Mouse (Mus musculus) ES-E14 (cell line): ENCODE measurements at regions not wholly inside any gene's neighbourhood (a gene's known extent, or its start where the extent isn't known, plus 50 kb on each side); places are given as distances from the start of the nearest gene placed in this dataset.

Source experiments
- DNase-seq: peaks from one replicate; pipeline ENCODE4 v3.0.0-alpha.2; 2013; ENCODE audit warnings: low read depth, low spot score
- H3K27ac ChIP-seq: 2 replicates; pipeline ENCODE4 v1.5.1; 2012; ENCODE audit warnings: low read depth, mild to moderate bottlenecking, low read length, moderate library complexity, mixed read lengths; ENCODE audit not compliant: poor library complexity, insufficient read depth, severe bottlenecking
- H3K36me3 ChIP-seq: 2 replicates; pipeline ENCODE4 v1.6.1; 2012; ENCODE audit warnings: mild to moderate bottlenecking, low read length, moderate library complexity, mixed read lengths; ENCODE audit not compliant: control insufficient read depth, poor library complexity, insufficient read depth, severe bottlenecking
- H3K4me1 ChIP-seq, 2 experiments: fragments of 150-350 bp in 1 of 2; sonication (generic) in 1 of 2; 2 replicates each; pipeline ENCODE4 v1.6.1; 2012; ENCODE audit warnings: low read length in 2 of 2, mild to moderate bottlenecking in 1 of 2, mixed read lengths in 1 of 2; ENCODE audit not compliant: control insufficient read depth in 2 of 2, insufficient read depth in 2 of 2, poor library complexity in 1 of 2
- H3K4me3 ChIP-seq, 2 experiments: fragments of 150-350 bp in 1 of 2; sonication (generic) in 1 of 2; 2 replicates each; pipeline ENCODE4 v1.5.1; 2012; ENCODE audit warnings: low read length in 2 of 2, low read depth in 1 of 2, mild to moderate bottlenecking in 1 of 2, mixed read lengths in 1 of 2; ENCODE audit not compliant: insufficient read depth in 1 of 2, poor library complexity in 1 of 2, severe bottlenecking in 1 of 2
- H3K9ac ChIP-seq: 2 replicates; pipeline ENCODE4 v1.6.1; 2012; ENCODE audit warnings: low read depth, mild to moderate bottlenecking, low read length, mixed read lengths; ENCODE audit not compliant: poor library complexity, insufficient read depth, severe bottlenecking
- H3K9me3 ChIP-seq: fragments of 150-350 bp; sonication (generic); 2 replicates; pipeline ENCODE4 v1.6.1; 2012; ENCODE audit warnings: low read depth, mild to moderate bottlenecking, low read length; ENCODE audit not compliant: control insufficient read depth, insufficient read depth
- CHD2 ChIP-seq: IDR thresholded peaks from 2 replicates; pipeline ENCODE4 v1.6.1; 2014; ENCODE audit warnings: mild to moderate bottlenecking, low read depth, low read length, inconsistent platforms
- HCFC1 ChIP-seq: IDR thresholded peaks from 2 replicates; pipeline ENCODE4 v1.6.1; 2012; ENCODE audit warnings: low read length, inconsistent platforms, borderline replicate concordance; ENCODE audit not compliant: insufficient read depth
- MAFK ChIP-seq: IDR thresholded peaks from 2 replicates; pipeline ENCODE4 v1.6.1; 2014; ENCODE audit warnings: mild to moderate bottlenecking, low read depth, low read length, inconsistent platforms; ENCODE audit not compliant: insufficient read depth
- ZC3H11A ChIP-seq: IDR thresholded peaks from 2 replicates; pipeline ENCODE4 v1.6.1; 2012; ENCODE audit warnings: low read depth, mild to moderate bottlenecking, inconsistent platforms, low read length, borderline replicate concordance
- ZNF384 ChIP-seq: IDR thresholded peaks from 2 replicates; pipeline ENCODE4 v1.6.1; 2012; ENCODE audit warnings: low read depth, low read length, inconsistent platforms
- in situ Hi-C, 2 experiments: fragments of 600-800 bp; cut with MboI; formaldehyde crosslinking; loops; one replicate each; pipeline ENCODE4 v1.15.1; 2025; ENCODE audit warnings: low sequenced_read_pairs in 2 of 2, inconsistent platforms in 1 of 2; ENCODE audit not compliant: unreplicated experiment in 2 of 2

DNA sequence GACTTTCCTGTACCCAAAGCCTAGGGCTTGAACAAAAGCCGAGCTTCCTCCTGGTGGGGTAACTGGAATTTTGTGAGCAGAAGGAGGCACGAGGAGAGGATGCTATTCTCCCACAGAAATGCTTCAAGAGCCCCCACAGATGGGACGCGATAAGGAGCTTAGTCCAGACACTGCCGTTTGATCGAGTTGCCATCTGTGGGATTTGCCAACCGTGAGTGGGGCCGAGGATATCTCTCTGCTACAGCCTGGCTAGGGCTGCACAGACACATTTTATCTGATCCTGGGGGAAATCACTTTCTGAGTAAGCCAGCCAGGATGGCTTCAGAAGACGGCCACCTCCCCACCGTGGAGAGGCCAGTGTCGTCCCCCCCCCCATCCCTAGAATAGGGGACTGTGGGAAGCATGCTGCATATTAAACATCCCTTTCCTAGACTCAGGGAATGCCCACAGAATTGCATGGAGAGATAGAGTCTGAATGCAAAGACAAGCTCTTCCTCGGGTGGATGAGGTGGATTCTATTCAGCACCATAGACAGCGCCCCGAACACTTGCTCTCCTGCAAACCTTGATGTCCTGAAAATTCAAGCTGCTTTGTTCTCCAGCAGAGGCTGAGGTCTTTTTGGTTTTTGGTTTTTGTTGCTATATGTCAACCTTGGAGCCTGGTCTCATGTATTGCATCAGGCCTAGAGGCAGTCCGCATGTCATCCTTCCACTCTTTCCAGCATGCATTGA, 611.6 kb upstream of the Fam19a5 start:
- no peak overlapping the region for H3K27ac ChIP-seq
- H3K36me3 ChIP-seq: no peaks in the 10 kb centered on the region
- no peak for TF ChIP-seq CHD2
- no peak for TF ChIP-seq ZNF384
- no peak for TF ChIP-seq MAFK
- TF ChIP-seq ZC3H11A: no peak
- TF ChIP-seq HCFC1: no peak
- in situ Hi-C loops: no loop called here
- H3K4me3 ChIP-seq: no peak overlapping the region
- H3K4me1 ChIP-seq: no peaks in the 10 kb centered on the region
- H3K9me3 ChIP-seq: no peaks in the 10 kb centered on the region
- H3K9ac ChIP-seq: no peak overlapping the region
- peak; percentile 48 for DNase-seq

DNA sequence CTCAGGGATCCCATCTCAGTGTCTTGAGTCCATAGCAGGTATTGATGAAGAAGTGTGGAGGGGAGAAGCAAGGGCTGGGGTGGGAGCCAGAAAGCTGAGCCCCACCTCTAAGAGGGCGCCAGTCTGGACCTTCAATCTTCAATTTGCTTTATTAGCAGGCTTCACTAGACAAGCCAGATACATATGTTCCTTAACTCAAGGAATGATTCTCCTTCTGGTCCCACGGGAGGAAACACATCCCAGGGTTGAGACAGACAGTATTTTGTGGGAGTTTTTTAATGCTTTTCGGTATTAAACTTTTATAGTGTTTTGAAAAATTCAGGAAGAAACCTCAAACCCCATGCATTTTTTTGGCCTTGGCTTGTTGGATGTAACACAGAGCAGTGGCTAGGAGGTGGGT, 606.7 kb upstream of the Fam19a5 start:
- Histone ChIP-seq H3K9ac (no peak overlapping the region), H3K9me3 (no peaks in the 10 kb centered on the region), H3K27ac (no peak overlapping the region), H3K4me1 (no peaks in the 10 kb centered on the region), H3K4me3 (no peak overlapping the region), H3K36me3 (no peaks in the 10 kb centered on the region)
- in situ Hi-C loops: no loop called here
- TF ChIP-seq ZC3H11A (no peak), HCFC1 (no peak), ZNF384 (no peak), CHD2 (no peak), MAFK (no peak)
- DNase-seq: no peak

DNA sequence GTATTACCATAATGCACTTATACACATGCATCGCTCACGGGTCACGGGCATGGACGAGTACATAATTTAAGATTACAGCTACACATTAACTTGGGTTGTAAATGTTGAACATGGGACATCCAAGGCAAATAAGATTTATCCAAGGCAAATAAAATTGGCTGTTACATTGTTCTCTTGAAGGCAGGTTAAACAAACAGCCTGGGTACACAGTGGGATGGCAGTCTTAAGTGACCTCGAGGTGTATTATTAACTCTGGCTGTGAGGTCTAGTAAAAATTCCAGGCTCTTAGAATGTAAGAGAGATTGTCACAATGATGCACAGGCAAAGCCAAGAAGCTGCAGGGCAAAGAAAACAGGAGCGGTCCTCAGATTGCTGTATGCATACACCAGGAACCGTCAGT, 599.6 kb upstream of the Fam19a5 start:
- Histone ChIP-seq H3K4me3 (no peak overlapping the region), H3K27ac (no peak overlapping the region), H3K9ac (no peak overlapping the region), H3K4me1 (no peaks in the 10 kb centered on the region), H3K36me3 (no peaks in the 10 kb centered on the region), H3K9me3 (no peaks in the 10 kb centered on the region)
- DNase-seq: no peak
- in situ Hi-C loops: no loop called here
- TF ChIP-seq MAFK (no peak), HCFC1 (no peak), ZNF384 (no peak), ZC3H11A (no peak), CHD2 (no peak)

DNA sequence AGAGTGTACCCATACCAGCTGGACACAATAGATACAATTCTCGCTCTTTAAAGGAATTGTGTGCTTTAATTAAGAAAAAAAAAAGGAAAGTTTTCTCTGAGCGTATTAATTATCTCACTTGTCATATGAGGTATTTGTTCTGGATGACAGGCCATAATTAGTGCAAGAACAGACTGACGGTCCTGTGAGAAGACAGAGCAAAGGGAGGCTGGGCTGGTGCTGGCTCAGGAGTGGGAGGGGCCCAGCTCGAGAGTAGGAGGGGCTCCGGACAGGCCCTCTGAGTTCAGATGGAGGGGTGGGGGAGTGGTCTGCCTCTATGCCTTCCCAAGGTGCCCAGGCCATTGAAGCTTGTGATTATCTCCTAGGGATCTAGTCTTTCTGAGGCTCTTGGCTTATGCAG, 591.5 kb upstream of the Fam19a5 start:
- H3K9me3 ChIP-seq: no peaks in the 10 kb centered on the region
- H3K4me3 ChIP-seq: no peak overlapping the region
- TF ChIP-seq CHD2: no peak
- no peak for TF ChIP-seq ZC3H11A
- TF ChIP-seq ZNF384: no peak
- no peak for TF ChIP-seq MAFK
- no peak overlapping the region for H3K9ac ChIP-seq
- no peak for DNase-seq
- in situ Hi-C loops: no loop called here
- H3K36me3 ChIP-seq: no peaks in the 10 kb centered on the region
- H3K27ac ChIP-seq: no peak overlapping the region
- no peaks in the 10 kb centered on the region for H3K4me1 ChIP-seq
